Mouse (Mus musculus) 416B (cell line): ENCODE data around the gene Efhd1.

Source experiments
- DNase-seq: peaks from one replicate; pipeline ENCODE4 v3.0.0; 2011; ENCODE audit warnings: low read depth

Gene Efhd1

GRCm38 (mm10) chr1:87264134-87265006 is at the start of gene Efhd1:
Gene Efhd1, plus strand, starts transcription at chr1:87264363.
- DNase-seq, result no peak

- DNase-seq, result peak; percentile 34
Measured at GRCm38 (mm10) chr1:87214748-87215147, 49.4 kb upstream of the Efhd1 start.

GRCm38 (mm10) chr1:87217938-87218337 is 46.2 kb upstream of the Efhd1 start:
- DNase-seq, result peak; percentile 75

- no peak for DNase-seq
Measured at GRCm38 (mm10) chr1:87225739-87226138, 38.4 kb upstream of the Efhd1 start.

GRCm38 (mm10) chr1:87226409-87227159 is 37.6 kb upstream of the Efhd1 start:
- DNase-seq, result no peak

GRCm38 (mm10) chr1:87227160-87227550 is 37.0 kb upstream of the Efhd1 start:
- DNase-seq, result no peak

- DNase-seq, result no peak
Measured at GRCm38 (mm10) chr1:87230606-87231005, 33.6 kb upstream of the Efhd1 start.

- no peak for DNase-seq
Measured at GRCm38 (mm10) chr1:87232197-87232596, 32.0 kb upstream of the Efhd1 start.

- DNase-seq, result no peak
Measured at GRCm38 (mm10) chr1:87239056-87239455, 25.1 kb upstream of the Efhd1 start.

GRCm38 (mm10) chr1:87243021-87243420 is 21.1 kb upstream of the Efhd1 start:
- DNase-seq, result no peak

- DNase-seq, result no peak
Measured at GRCm38 (mm10) chr1:87245430-87245829, 18.7 kb upstream of the Efhd1 start.

GRCm38 (mm10) chr1:87245929-87246815 is 18.0 kb upstream of the Efhd1 start:
- peak; percentile 73 for DNase-seq

GRCm38 (mm10) chr1:87252040-87252609 is 12.0 kb upstream of the Efhd1 start:
- DNase-seq, result no peak

- peak; percentile 53 for DNase-seq
Measured at GRCm38 (mm10) chr1:87255173-87255572, 9.0 kb upstream of the Efhd1 start.

GRCm38 (mm10) chr1:87257691-87258090 is 6.5 kb upstream of the Efhd1 start:
- DNase-seq, result no peak

- no peak for DNase-seq
Measured at GRCm38 (mm10) chr1:87258484-87258883, 5.7 kb upstream of the Efhd1 start.

- DNase-seq, result no peak
Measured at GRCm38 (mm10) chr1:87259316-87259715, 4.8 kb upstream of the Efhd1 start.

- no peak for DNase-seq
Measured at GRCm38 (mm10) chr1:87263257-87263656, 906 bp upstream of the Efhd1 start.

- DNase-seq, result no peak
Measured at GRCm38 (mm10) chr1:87263796-87264133, 398 bp upstream of the Efhd1 start.

- DNase-seq, result no peak
Measured at GRCm38 (mm10) chr1:87265200-87265599, 1.0 kb downstream of the Efhd1 start.

GRCm38 (mm10) chr1:87266296-87267090 is 2.3 kb downstream of the Efhd1 start:
- DNase-seq, result no peak
